Mouse (Mus musculus) adrenal gland, postnatal 14 days (tissue): ENCODE results near the gene Trabd2b. TPM values are rescaled to one million over a fixed set of nuclear protein-coding genes. Genes with fewer than 3 reads are reported as not detected.

ENCODE experiments used
- DNase-seq: peaks from one replicate; pipeline ENCODE4 v3.0.0; 2021; ENCODE audit warnings: mixed read lengths
- total RNA-seq: library from RNA; stranded (reverse); gene quantifications from 2 replicates; pipeline ENCODE4 v1.2.3, GENCODE M21; 2021

The Trabd2b gene
- total RNA-seq, 1 experiment from 2014 or later: 1.0 TPM

DNA sequence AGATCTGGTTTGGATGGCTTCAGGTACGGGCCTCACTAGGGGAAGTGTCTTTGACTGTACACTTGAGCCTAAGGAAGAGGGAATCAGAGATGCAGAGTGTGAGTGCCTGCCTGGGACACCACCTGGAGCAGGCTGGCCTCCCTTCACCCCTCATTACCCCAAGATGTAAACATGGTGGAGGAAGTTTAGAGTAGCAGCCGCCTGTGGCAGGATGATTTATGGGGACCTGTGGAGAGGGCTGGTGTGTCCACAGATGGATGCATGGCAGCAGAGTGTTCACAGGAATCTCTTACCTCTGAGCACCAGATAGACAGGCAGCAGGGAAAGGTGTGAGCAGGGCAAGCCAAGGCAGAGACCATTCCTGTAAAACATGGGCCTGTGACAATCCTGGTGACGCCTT is 199.1 kb downstream of the Trabd2b start:
- no peak for DNase-seq

DNA sequence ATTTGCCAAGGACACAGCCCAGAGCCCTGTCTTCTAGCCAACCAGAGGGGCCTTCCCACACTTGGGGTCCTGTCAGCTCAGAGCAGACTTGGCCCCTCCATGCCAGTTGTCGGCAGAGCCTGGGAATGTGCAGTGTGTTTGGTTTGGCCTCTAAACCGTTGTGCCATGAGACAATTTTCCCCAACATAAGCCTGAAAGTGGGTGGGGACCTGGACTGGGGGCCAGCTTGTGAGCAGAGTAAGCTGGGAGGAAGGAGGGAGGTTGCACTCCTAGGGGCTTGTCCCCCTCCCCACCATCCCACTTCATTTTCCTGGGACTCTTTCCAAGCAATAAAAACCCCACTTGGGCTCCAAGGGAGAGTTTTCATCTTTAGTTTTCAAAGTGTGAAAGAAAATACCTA is 201.3 kb downstream of the Trabd2b start:
- no peak for DNase-seq

DNA sequence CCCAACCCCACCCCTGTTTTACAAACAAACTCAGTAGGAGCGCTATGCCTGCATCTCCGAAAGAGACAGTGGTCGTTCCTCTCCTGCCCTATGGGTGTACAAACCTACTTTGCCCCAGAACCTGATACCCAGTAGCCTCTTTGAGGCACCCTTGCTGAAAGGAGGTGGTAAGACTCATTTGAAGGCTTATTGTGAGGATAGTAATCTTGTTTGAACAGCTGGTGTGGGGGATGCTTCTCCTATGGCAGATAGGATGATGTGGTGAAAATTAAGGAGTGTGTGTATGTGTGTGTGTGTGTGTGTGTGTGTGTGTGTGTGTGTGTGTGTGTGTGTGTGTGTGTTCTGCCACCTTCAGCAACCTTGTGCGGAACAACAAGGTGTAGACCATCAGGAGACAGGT is 202.8 kb downstream of the Trabd2b start:
- no peak for DNase-seq

DNA sequence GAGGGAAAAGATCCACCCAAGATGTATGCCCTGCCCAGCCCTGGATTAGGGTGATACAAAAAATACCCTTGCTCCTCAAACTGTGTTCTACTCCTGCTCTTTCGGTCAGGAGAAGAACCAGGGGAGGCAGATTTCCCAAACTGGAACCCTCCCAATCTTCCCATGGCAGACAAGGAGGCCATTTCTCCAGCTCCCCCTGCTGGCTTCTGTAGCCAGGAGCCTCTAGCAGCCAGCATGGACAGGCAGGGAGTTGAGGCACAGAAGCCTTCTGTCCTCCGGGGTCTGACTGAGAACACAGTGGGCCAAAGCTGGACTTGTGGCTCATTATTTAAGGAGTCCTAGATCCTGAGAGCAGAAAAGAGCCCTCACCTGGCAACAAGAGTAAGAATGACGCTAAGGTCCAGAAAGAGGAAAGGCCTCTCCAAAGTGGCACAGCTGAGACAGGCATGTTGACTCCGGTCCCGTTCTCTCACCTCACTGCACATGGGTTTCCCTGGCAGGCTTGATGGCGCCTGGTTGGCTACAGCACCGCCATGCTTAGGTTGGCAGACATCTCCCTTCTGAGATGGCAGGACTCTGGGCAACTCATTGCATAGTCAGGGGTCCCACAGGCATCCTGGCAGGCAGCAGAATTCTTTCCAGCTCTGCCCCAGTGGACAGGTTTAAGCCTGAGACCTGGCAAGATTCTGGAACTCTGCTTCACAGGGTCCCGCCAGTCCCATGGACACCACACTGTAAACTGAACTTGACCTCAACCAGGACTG is 204.8 kb downstream of the Trabd2b start:
- DNase-seq: peak; percentile 34

- DNase-seq: no peak
Observed at GRCm38 (mm10) chr4:114612032-114612431, 205.5 kb downstream of the Trabd2b start.

GRCm38 (mm10) chr4:114612827-114613226 is 206.3 kb downstream of the Trabd2b start:
- no peak for DNase-seq

GRCm38 (mm10) chr4:114614086-114614485 is 207.6 kb downstream of the Trabd2b start:
- DNase-seq: peak; percentile 75

GRCm38 (mm10) chr4:114615765-114616164 is 209.2 kb downstream of the Trabd2b start:
- no peak for DNase-seq

GRCm38 (mm10) chr4:114622929-114623328 is 216.4 kb downstream of the Trabd2b start:
- DNase-seq: peak; percentile 58

- DNase-seq: no peak
Observed at GRCm38 (mm10) chr4:114624114-114624910, 217.8 kb downstream of the Trabd2b start.

DNA sequence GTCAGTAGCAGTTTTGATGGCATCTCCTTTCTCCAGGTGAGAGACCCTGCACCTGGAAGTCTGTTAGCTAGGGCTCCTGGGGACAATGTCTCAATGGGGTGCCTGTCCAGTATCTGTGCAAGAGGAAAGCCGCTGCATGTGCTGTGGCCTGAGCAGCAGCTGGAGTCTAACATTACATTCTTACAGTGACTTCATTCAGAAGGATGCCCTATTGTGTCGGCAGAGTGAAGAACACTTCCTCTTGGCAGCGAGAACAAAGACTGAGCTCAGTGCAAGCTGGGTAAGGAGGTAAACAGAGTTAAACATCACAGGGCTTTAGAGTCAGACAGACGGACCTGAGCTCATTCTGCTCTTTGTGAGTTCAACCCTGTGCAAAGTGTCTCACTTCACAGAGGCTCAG is 218.8 kb downstream of the Trabd2b start:
- DNase-seq: no peak

DNA sequence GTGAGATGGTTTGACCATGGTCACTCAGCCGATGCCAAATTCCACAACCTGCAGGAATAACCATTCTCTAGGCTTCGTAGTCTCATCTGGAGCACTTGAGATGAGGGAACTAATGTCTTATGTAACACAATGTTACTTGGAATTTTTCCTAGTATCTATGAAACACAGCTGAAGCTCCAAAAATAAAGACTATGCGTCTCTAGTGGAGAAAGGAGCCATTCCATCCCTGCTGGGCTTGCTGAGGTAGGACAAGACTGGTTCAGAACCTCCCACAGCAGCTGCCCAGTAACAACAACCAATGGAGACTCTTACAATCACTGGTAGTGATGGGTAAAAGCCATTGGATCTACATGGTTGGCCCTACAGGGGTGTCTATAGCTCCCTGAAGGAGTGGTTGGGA is 219.4 kb downstream of the Trabd2b start:
- DNase-seq: no peak

GRCm38 (mm10) chr4:114627674-114628293 is 221.3 kb downstream of the Trabd2b start:
- DNase-seq: no peak

- DNase-seq: peak; percentile 83
Observed at GRCm38 (mm10) chr4:114635889-114636288, 229.4 kb downstream of the Trabd2b start.

GRCm38 (mm10) chr4:114636324-114636723 is 229.8 kb downstream of the Trabd2b start:
- no peak for DNase-seq

DNA sequence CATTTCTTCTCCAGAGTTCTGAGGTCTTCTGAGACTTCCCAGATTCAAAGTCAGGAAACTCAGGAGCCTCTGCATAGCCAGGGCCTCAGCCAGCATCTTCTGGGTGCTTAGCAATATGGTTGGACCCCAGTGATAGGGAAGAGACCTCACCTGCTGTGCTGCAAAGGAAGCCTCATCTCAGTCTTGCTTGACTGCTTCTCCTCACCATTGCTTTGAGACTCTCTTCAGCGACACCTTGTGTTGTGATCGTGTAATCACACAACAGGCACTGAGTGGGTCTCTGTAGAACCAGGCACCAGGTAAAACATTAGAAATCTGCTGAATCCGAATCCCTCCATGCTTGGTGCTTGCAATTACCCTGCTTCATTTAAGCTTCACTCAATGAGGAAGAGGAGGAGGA is 230.6 kb downstream of the Trabd2b start:
- DNase-seq: peak; percentile 47

- no peak for DNase-seq
Observed at GRCm38 (mm10) chr4:114642469-114642868, 235.9 kb downstream of the Trabd2b start.

GRCm38 (mm10) chr4:114643679-114644208 is 237.2 kb downstream of the Trabd2b start:
- DNase-seq: no peak

- no peak for DNase-seq
Observed at GRCm38 (mm10) chr4:114645341-114645740, 238.8 kb downstream of the Trabd2b start.

DNA sequence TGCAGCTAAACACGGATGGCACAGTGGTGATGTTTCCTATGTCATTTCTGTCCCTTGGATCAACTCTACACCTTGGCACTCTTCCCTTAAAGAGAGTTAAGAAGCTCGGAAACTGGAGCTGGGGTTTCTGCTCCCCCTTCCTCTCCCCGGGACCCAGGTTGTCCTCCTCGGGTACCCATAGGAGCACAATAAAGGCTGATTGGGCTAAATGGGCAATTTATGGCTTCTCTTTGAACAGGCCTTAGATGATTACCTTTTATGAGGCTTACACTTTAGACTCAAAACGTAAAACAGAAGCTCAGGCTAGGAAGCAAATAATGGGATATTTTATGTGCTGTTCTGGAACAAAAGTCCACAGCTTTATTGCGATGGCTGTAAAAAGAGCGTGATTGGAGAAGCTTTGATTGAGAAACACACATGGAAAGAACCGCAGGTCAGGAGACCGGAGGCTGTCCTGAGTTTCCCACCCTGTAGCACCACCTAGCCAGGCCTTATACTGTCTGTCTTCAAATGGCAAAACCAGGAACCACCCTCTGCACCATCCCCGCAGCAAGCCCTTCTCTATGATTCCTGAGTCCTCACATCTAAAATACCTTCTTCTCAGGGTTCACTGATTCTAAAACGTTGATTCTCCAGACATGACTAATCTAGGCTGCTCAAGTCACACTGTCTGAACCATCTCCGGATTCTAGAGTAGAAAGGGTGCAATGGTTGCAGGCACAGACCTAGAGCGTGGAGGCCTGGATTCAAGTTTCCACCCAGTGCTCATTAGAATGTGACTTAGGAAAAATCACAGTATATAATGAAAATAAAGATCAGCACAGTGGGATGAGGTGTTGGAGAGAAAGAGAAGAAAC is 240.5 kb downstream of the Trabd2b start:
- DNase-seq: no peak

DNA sequence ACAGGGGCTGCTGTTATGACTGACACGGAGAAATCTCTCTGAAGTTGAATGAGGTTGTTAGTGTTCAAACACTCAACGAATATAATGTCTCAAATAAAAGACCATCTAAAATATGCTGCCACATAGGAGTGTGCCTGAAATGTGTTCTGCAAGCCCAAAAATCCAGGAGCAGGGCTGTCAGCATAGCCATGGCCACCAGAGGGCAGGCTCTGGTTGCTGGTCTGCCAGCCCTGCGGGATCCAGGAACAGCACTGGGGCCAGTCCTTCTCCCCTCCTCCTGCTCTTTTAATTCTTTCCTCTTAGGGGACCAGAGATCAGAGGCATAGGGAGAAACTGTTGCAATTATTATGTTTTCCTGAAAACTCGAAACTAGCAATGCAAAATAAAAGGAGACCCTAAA is 241.2 kb downstream of the Trabd2b start:
- DNase-seq: peak; percentile 80

DNA sequence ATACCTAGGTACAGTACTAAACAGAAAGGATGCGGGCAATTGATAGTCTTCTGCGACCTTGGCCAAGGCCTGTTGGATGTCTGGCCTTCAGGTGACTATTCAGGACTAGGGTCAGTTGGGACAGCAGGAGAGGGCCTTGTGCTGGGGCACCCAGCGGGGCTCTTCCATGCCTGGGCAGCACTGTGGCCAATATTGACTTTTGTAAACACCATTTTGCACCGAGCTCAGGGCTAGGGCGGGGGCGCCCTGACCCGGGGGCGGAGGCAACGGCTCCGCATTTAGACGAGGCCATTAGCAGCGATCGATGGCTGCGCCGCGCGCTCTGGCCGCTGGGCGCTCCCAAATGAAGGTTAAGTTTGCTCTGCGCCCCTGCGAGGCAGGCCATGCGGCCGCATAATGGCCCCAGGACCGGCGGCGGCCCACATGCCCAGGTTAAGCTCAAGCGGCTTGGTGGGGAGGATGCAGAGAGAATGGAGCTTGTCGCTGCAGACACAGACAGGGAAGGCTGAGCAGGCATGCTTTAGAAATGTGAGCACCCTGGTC is 242.1 kb downstream of the Trabd2b start:
- no peak for DNase-seq
